Mouse (Mus musculus) lung, embryonic 16.5 days (tissue): Measurements from ENCODE around the gene Ccdc92. TPM values are rescaled to one million over a fixed set of nuclear protein-coding genes. Genes with fewer than 3 reads are reported as not detected.

Experiments used
- ATAC-seq: fragments of 200-750 bp; cut with Nextera tagmentation; 2 replicates; pipeline ENCODE4 v1.8.0; 2017; ENCODE audit warnings: low read depth, mild to moderate bottlenecking, moderate library complexity
- H3K27ac ChIP-seq: fragments of 300-500 bp; sonication (generic); 2 replicates; pipeline ENCODE4 v1.5.1; 2014; ENCODE audit warnings: mild to moderate bottlenecking, control low read depth, low read length
- H3K27me3 ChIP-seq: fragments of 300-500 bp; sonication (generic); 2 replicates; pipeline ENCODE4 v1.6.1; 2014; ENCODE audit warnings: low read depth, low read length, mixed read lengths; ENCODE audit not compliant: control insufficient read depth, insufficient read depth
- H3K36me3 ChIP-seq: fragments of 300-500 bp; sonication (generic); 2 replicates; pipeline ENCODE4 v1.6.1; 2014; ENCODE audit warnings: low read length; ENCODE audit not compliant: control insufficient read depth, insufficient read depth
- H3K4me1 ChIP-seq: fragments of 300-500 bp; sonication (generic); replicated peaks from 2 replicates; pipeline ENCODE4 v1.6.1; 2014; ENCODE audit warnings: low read length, mixed read lengths; ENCODE audit not compliant: control insufficient read depth, insufficient read depth
- H3K4me2 ChIP-seq: fragments of 300-500 bp; sonication (generic); 2 replicates; pipeline ENCODE4 v1.6.1; 2014; ENCODE audit warnings: low read depth, low read length, control low read depth
- H3K4me3 ChIP-seq: fragments of 300-500 bp; sonication (generic); 2 replicates; pipeline ENCODE4 v1.5.1; 2014; ENCODE audit warnings: mild to moderate bottlenecking, low read length, control low read depth
- H3K9ac ChIP-seq: fragments of 300-500 bp; sonication (generic); 2 replicates; pipeline ENCODE4 v1.6.1; 2014; ENCODE audit warnings: low read length, control low read depth
- H3K9me3 ChIP-seq: fragments of 300-500 bp; sonication (generic); 2 replicates; pipeline ENCODE4 v1.6.1; 2016; ENCODE audit warnings: low read length; ENCODE audit not compliant: control insufficient read depth
- WGBS: fragments of 180-500 bp; shearing (Covaris S2); extraction: QIAGEN DNeasy Blood & Tissue Kit; methylation state at CpG from one replicate; pipeline ENCODE4 v1.1.7; 2014; 5-methylcytosine and 5-hydroxymethylcytosine counted together
- polyA plus RNA-seq: library from polyadenylated mRNA; unstranded; fragments of >200 nt; fragmentation: Nextera tagmentation; extraction: Ambion mirVana; gene quantifications from 2 replicates; pipeline ENCODE4 v1.2.1, GENCODE M21; 2015

Ccdc92 gene
- polyA plus RNA-seq, 1 experiment from 2014 or later: 11.7 TPM

DNA sequence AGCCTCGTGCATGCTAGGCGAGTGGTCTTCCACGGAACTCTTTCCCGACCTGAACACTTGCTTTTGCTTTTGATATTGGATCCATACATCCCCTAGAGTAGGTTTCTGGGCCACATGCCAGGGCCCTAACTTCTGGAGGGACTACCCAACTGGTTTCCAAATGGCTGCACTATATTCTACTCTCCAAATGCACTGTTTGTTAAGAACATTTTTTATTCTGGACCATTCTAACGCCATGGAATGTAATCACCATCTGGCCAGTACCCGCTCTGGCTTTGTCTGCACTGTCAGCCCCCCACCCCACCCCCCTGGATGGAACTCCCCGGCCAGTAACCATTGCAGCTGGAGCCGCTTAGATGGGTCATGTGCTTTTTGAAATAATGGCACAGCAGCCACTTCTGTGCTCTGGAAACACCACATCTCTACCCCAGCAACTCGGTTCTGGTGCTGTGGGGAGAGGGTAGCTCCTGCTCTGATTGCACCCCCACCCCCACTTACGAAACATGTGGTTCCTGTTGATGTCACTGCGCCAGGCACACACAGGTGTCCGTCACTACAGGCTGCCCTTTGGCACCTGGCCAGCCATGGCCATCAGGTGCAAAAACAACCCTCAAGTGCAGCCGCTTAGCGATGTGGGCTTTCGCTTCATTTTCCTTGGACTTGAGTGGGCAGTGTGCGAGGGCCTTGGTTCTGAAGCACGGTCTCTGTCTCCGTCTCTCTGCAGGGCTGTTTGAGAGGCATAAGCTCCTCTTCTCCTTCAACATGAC lies 39.9 kb downstream of the Ccdc92 start:
- no peak overlapping the region for H3K4me2 ChIP-seq
- ATAC-seq: 0 out of 2 replicates have a peak, but pooled peaks have one; percentile 23

DNA sequence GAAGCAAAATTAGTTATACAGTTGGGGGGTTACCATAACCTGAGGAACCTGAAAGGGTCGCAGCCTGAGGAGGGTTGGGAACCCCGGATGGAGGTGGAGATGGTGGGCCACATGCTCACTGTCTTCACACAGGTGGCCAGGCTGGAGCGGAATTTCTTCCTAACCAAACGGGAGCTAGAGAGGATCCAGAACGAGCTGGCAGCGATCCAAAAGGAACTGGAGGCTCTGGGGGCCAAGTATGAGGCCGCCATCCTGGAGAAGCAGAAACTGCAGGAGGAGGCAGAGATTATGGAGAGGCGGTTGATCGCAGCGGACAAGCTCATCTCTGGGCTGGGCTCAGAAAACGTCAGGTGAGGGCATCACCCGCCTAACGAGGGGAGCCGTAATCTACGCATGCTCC lies 45.2 kb downstream of the Ccdc92 start:
- H3K27me3 ChIP-seq: no peaks in the 10 kb centered on the region
- H3K4me1 ChIP-seq: no peaks in the 10 kb centered on the region
- no peaks in the 10 kb centered on the region for H3K9me3 ChIP-seq
- H3K27ac ChIP-seq: no peak overlapping the region
- H3K4me3 ChIP-seq: no peak overlapping the region
- H3K4me2 ChIP-seq: no peak overlapping the region
- no peaks in the 10 kb centered on the region for H3K36me3 ChIP-seq
- H3K9ac ChIP-seq: no peak overlapping the region
- WGBS: 67% methylated on average over 15 of the region's 15 CpGs
- no peak for ATAC-seq

More for the DNA sequence above, 39.9 kb downstream of the Ccdc92 start:
- no peaks in the 10 kb centered on the region for H3K4me1 ChIP-seq
- no peak overlapping the region for H3K4me3 ChIP-seq
- H3K9ac ChIP-seq: no peak overlapping the region
- no peaks in the 10 kb centered on the region for H3K36me3 ChIP-seq
- H3K27ac ChIP-seq: no peak overlapping the region
- 68% methylated on average over 18 of the region's 18 CpGs for WGBS
- H3K27me3 ChIP-seq: no peaks in the 10 kb centered on the region
- H3K9me3 ChIP-seq: no peaks in the 10 kb centered on the region

DNA sequence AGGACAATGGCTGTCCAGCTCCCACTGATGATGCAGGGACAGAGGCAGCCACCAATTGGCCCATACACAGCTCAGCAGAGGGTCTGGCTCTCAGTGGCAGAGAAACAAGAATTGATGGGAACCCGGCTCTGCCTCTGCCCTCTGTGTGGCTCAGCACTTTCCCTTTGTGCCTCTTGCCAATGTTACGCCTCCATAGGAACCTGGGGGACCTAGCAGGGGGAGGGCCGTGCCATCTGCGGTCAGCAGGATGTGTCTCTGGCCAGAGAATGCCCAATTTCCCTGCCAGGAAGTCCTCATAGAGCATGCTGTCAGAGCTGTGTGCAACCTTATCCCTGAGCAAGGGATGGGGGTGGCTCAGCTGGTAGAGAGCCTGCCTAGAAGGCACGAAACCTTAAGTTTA lies 47.4 kb downstream of the Ccdc92 start:
- H3K4me2 ChIP-seq: no peak overlapping the region
- no peak overlapping the region for H3K27ac ChIP-seq
- no peak for ATAC-seq
- H3K9ac ChIP-seq: no peak overlapping the region
- no peak overlapping the region for H3K4me3 ChIP-seq
- no peaks in the 10 kb centered on the region for H3K36me3 ChIP-seq
- H3K9me3 ChIP-seq: no peaks in the 10 kb centered on the region
- WGBS: 51% methylated on average over 5 of the region's 5 CpGs
- H3K4me1 ChIP-seq: no peaks in the 10 kb centered on the region
- no peaks in the 10 kb centered on the region for H3K27me3 ChIP-seq

DNA sequence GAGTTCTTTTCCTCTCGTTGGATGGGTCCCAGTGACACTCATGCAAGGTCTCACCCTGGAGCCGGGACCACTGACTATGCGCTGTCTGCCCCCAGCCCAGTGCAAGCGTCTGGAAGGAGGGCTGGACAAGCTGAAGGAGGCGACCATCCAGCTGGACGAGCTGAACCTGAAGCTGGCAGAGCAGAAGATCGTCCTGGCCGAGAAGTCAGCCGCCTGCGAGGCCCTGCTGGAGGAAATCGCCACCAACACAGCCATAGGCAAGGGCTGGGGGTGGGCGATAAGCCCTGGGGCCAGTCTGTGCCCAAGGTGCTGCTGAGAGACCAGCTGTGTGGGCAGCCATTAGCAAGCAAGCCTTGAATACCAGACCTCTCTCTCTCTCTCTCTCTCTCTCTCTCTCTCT lies 49.8 kb downstream of the Ccdc92 start:
- no peak for ATAC-seq
- 77% methylated on average over 12 of the region's 12 CpGs for WGBS

DNA sequence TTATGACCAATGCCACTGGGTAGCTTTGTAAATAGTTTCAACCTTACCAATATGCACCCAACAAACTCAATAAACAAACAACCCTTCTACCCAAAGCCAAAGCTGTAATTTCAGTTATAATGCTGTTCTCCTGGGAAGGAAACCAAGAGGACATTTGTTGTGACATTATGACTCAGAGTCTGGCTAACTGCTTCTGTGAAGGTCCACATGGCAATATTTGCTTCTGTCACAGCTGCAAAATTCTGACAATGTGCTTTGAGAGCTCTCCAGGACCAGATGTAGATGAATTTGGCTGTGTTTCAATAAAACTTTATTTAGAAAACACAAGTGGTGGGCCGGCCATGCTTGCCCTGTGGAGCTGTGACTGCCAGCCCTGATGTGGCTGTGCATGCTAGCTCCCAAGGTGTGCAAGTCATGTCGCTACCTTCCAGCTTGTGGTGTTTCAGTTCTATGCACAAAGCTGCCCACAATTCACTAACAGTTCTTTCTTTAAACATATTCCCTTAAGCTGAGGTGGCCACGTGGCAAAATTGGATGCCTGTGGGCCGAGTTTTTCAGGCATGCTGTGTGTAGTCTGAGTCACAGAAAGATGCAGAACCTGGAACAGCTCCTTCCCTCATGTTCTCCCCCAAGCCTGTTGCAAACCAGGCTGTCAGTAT lies 52.4 kb downstream of the Ccdc92 start:
- Histone ChIP-seq H3K4me2 (no peak overlapping the region), H3K36me3 (no peaks in the 10 kb centered on the region), H3K27me3 (no peaks in the 10 kb centered on the region), H3K4me1 (no peaks in the 10 kb centered on the region), H3K4me3 (no peak overlapping the region), H3K27ac (no peak overlapping the region), H3K9ac (no peak overlapping the region), H3K9me3 (no peaks in the 10 kb centered on the region)
- ATAC-seq: no peak
- WGBS: 65% methylated on average over 4 of the region's 4 CpGs

More for the DNA sequence above, 49.8 kb downstream of the Ccdc92 start:
- no peaks in the 10 kb centered on the region for H3K27me3 ChIP-seq
- no peaks in the 10 kb centered on the region for H3K36me3 ChIP-seq
- no peak overlapping the region for H3K27ac ChIP-seq
- no peaks in the 10 kb centered on the region for H3K9me3 ChIP-seq
- no peak overlapping the region for H3K4me3 ChIP-seq
- no peak overlapping the region for H3K9ac ChIP-seq
- H3K4me2 ChIP-seq: no peak overlapping the region
- no peaks in the 10 kb centered on the region for H3K4me1 ChIP-seq

DNA sequence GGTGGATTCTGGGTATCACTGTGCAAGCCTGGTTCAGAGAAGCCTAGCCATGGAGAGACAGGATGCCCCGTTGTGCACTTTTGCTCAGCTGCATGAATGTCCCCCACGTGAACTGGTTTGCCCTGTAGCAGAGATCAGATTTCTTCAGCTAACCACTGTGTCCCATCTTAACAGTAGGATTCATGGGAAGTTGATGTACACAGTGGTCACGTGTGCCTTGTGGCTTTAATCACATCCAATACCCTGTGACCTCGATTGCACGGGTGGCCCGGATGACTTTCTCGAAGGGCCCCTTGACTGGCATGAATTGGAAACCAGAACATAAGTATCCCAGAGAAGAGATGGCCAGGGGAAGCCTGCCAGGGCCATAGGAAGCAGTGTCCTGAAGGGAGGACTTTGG lies 70.1 kb downstream of the Ccdc92 start:
- ATAC-seq: no peak
- Histone ChIP-seq H3K27ac (no peak overlapping the region), H3K4me3 (no peak overlapping the region), H3K9me3 (no peaks in the 10 kb centered on the region), H3K4me1 (no peaks in the 10 kb centered on the region), H3K27me3 (no peaks in the 10 kb centered on the region), H3K9ac (no peak overlapping the region), H3K36me3 (no peaks in the 10 kb centered on the region), H3K4me2 (no peak overlapping the region)
- WGBS: 83% methylated on average over 7 of the region's 7 CpGs

DNA sequence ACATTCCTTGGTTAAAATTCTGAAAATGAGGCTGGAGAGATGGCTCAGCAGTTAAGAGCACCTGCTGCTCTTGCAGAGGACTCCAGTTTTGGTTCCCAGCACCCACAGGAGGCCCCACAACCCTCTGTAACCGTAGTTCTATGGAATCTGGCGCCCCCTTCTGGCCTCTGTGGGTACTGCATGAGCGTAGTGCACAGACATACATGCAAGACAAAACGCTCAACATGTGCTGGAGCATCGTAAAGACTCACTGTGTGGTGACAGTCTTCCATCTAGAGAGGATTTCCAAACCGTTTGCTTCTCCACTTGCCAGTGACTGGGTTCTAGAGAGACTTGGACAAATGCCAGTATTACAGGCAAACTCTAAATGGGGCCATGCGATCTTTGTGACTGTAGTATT lies 76.6 kb downstream of the Ccdc92 start:
- Histone ChIP-seq H3K9ac (no peak overlapping the region), H3K9me3 (peaks cover 4% of the 10 kb centered on the region; the same call in 1 of the 2 replicates), H3K4me3 (no peak overlapping the region), H3K36me3 (no peaks in the 10 kb centered on the region), H3K4me1 (no peaks in the 10 kb centered on the region), H3K4me2 (no peak overlapping the region), H3K27me3 (no peaks in the 10 kb centered on the region), H3K27ac (no peak overlapping the region)
- ATAC-seq: no peak
- WGBS: 75% methylated on average over 7 of the region's 7 CpGs

Other genes with a start within 250 kb of the Ccdc92 start
- gene Atp6v0a2, start 233.8 kb downstream of the Ccdc92 start, polyA plus RNA-seq: 34.8 and 39.5 TPM in 2 replicates
- gene Dnah10, start 137.3 kb downstream of the Ccdc92 start, polyA plus RNA-seq: 0.83 and 1.1 TPM in 2 replicates
- gene Zfp664, start 267 bp upstream of the Ccdc92 start, polyA plus RNA-seq: 91.1 and 92.9 TPM in 2 replicates
- gene Rflna, start 140.8 kb upstream of the Ccdc92 start, polyA plus RNA-seq: 6.7 and 6.8 TPM in 2 replicates